Comparison of ENCODE assay signal across 21 mouse cellular contexts in genomic region chr3:109352690-109353089, GRCm38 (mm10). TPM values are rescaled to one million over a fixed set of nuclear protein-coding genes. Genes with fewer than 3 reads are reported as not detected.
A peak's percentile ranks its signal among the peaks of the same experiment; 100 is the strongest.
DNase-seq lines count a peak whose midpoint lies in the region; ATAC-seq and TF ChIP-seq lines count a peak whose summit lies in the region.
"Had no signal": no experiment of that assay in that cellular context is flagged by ENCODE, and none has a peak within 500 bp of the region (broad histone marks: within the 10 kb centered on the region; RNA-seq: fewer than 3 reads in every experiment).

No protein-coding gene starts in this region.

- no peaks in the 10 kb centered on the region for H3K27me3 ChIP-seq in heart, embryonic 15.5 days
- no peaks in the 10 kb centered on the region for H3K27me3 ChIP-seq in liver, postnatal 0 days (ENCODE audit: insufficient read depth, low read length)
- H3K27me3 ChIP-seq in liver, embryonic 12.5 days (replicated peaks): no peaks in the 10 kb centered on the region
- H3K27me3 ChIP-seq in intestine, embryonic 15.5 days (replicated peaks): no peaks in the 10 kb centered on the region
- H3K27me3 ChIP-seq: embryonic facial prominence, embryonic 15.5 days; hindbrain, embryonic 13.5 days; midbrain, embryonic 15.5 days; neural tube, embryonic 12.5 days had no signal

- no peak overlapping the region for H3K4me2 ChIP-seq in heart, embryonic 15.5 days
- H3K4me2 ChIP-seq in liver, postnatal 0 days (ENCODE audit: low read depth, low read length): no peak overlapping the region
- H3K4me2 ChIP-seq in liver, embryonic 12.5 days: no peak overlapping the region
- no peak overlapping the region for H3K4me2 ChIP-seq in intestine, embryonic 15.5 days (replicated peaks)
- H3K4me2 ChIP-seq: embryonic facial prominence, embryonic 15.5 days; heart, embryonic 11.5 days; hindbrain, embryonic 13.5 days; midbrain, embryonic 15.5 days; neural tube, embryonic 12.5 days had no signal

- no peak for ATAC-seq in heart, embryonic 15.5 days (replicated peaks; ENCODE audit: insufficient number of reproducible peaks, insufficient read depth, low FRiP score, low read depth)
- no peak for ATAC-seq in liver, postnatal 0 days
- no peak for ATAC-seq in liver, embryonic 12.5 days
- ATAC-seq in intestine, embryonic 15.5 days: no peak
- ATAC-seq: forebrain, embryonic 14.5 days; midbrain, embryonic 15.5 days had no signal

- WGBS in heart, embryonic 15.5 days: 66% methylated on average over 6 of the region's 6 CpGs
- WGBS in liver, postnatal 0 days (ENCODE audit: insufficient replicate concordance): 31% methylated on average over 6 of the region's 6 CpGs
- 27% methylated on average over 6 of the region's 6 CpGs for WGBS in liver, embryonic 12.5 days (ENCODE audit: insufficient replicate concordance)
- WGBS in intestine, embryonic 15.5 days: 68% methylated on average over 6 of the region's 6 CpGs

- no peak for TF ChIP-seq POLR2A in bone marrow macrophage, adult 2 months (IDR thresholded peaks at IDR 0.05; ENCODE audit: borderline replicate concordance, low read depth, low read length)

- TF ChIP-seq EP300 in liver, postnatal 0 days (IDR thresholded peaks at IDR 0.05; ENCODE audit: low read depth): no peak

- no peak overlapping the region for H3K9ac ChIP-seq in heart, embryonic 15.5 days
- no peak overlapping the region for H3K9ac ChIP-seq in liver, postnatal 0 days (replicated peaks)
- no peak overlapping the region for H3K9ac ChIP-seq in liver, embryonic 12.5 days
- no peak overlapping the region for H3K9ac ChIP-seq in intestine, embryonic 15.5 days
- H3K9ac ChIP-seq: embryonic facial prominence, embryonic 15.5 days; hindbrain, embryonic 13.5 days; midbrain, embryonic 15.5 days; neural tube, embryonic 12.5 days had no signal

- peaks cover 4% of the 10 kb centered on the region; the same call in 1 of the 2 replicates for H3K4me1 ChIP-seq in heart, embryonic 15.5 days (replicated peaks)
- peaks cover 11% of the 10 kb centered on the region; the same call in 1 of the 2 replicates for H3K4me1 ChIP-seq in liver, postnatal 0 days (ENCODE audit: insufficient read depth)
- H3K4me1 ChIP-seq in liver, embryonic 12.5 days: peaks cover 16% of the 10 kb centered on the region; the same call in 1 of the 2 replicates
- H3K4me1 ChIP-seq in bone marrow macrophage, adult 2 months (ENCODE audit: control insufficient read depth, insufficient read depth, low read length): peaks cover 45% of the 10 kb centered on the region
- no peaks in the 10 kb centered on the region for H3K4me1 ChIP-seq in intestine, embryonic 15.5 days (replicated peaks)
- H3K4me1 ChIP-seq: embryonic facial prominence, embryonic 15.5 days; hindbrain, embryonic 13.5 days; limb, embryonic 10.5 days; midbrain, embryonic 15.5 days; neural tube, embryonic 12.5 days had no signal

- H3K36me3 ChIP-seq in heart, embryonic 15.5 days: no peaks in the 10 kb centered on the region
- no peaks in the 10 kb centered on the region for H3K36me3 ChIP-seq in liver, postnatal 0 days (replicated peaks; ENCODE audit: insufficient read depth, low read length)
- no peaks in the 10 kb centered on the region for H3K36me3 ChIP-seq in liver, embryonic 12.5 days
- H3K36me3 ChIP-seq in intestine, embryonic 15.5 days: no peaks in the 10 kb centered on the region
- H3K36me3 ChIP-seq: embryonic facial prominence, embryonic 15.5 days; hindbrain, embryonic 13.5 days; limb, embryonic 10.5 days; midbrain, embryonic 15.5 days; neural tube, embryonic 12.5 days had no signal

- no peak overlapping the region for H3K4me3 ChIP-seq in heart, embryonic 15.5 days
- no peak overlapping the region for H3K4me3 ChIP-seq in liver, postnatal 0 days (ENCODE audit: low read depth, low read length)
- no peak overlapping the region for H3K4me3 ChIP-seq in liver, embryonic 12.5 days
- H3K4me3 ChIP-seq in bone marrow macrophage, adult 2 months (ENCODE audit: insufficient read depth, low read length): no peak overlapping the region
- H3K4me3 ChIP-seq in intestine, embryonic 15.5 days (replicated peaks): no peak overlapping the region
- H3K4me3 ChIP-seq: embryonic facial prominence, embryonic 15.5 days; hindbrain, embryonic 13.5 days; layer of hippocampus, adult 2 months; limb, embryonic 10.5 days; midbrain, embryonic 15.5 days; neural tube, embryonic 12.5 days had no signal

- no peak for DNase-seq in heart, adult 18-20 months
- DNase-seq in liver, postnatal 0 days: no peak
- DNase-seq in adrenal gland, adult 8-10 months: no peak
- DNase-seq: adrenal gland, postnatal 10 days; cerebellum, adult 8-10 months; gastrocnemius, postnatal 14 days; liver; retina, postnatal 1 day had no signal

- no peak for TF ChIP-seq CTCF in liver, postnatal 0 days (IDR thresholded peaks at IDR 0.05; ENCODE audit: low read depth)
- TF ChIP-seq CTCF in bone marrow macrophage, adult 2 months (IDR thresholded peaks at IDR 0.05; ENCODE audit: low read depth, low read length): no peak

- peak overlapping the region; percentile 31; the same call in 1 of the 2 replicates for H3K27ac ChIP-seq in heart, embryonic 15.5 days
- peak overlapping the region; percentile 18; the same call in 1 of the 2 replicates for H3K27ac ChIP-seq in liver, postnatal 0 days (ENCODE audit: low read depth)
- H3K27ac ChIP-seq in liver, embryonic 12.5 days: no peak overlapping the region
- H3K27ac ChIP-seq in bone marrow macrophage, adult 2 months (ENCODE audit: insufficient read depth, low read depth, low read length): peak overlapping the region; percentile 5; the same call in 1 of the 2 replicates
- H3K27ac ChIP-seq in intestine, embryonic 15.5 days: no peak overlapping the region
- H3K27ac ChIP-seq: embryonic facial prominence, embryonic 15.5 days; hindbrain, embryonic 13.5 days; layer of hippocampus, adult 2 months; limb, embryonic 10.5 days; midbrain, embryonic 15.5 days; neural tube, embryonic 12.5 days had no signal

- no peaks in the 10 kb centered on the region for H3K9me3 ChIP-seq in heart, embryonic 15.5 days (replicated peaks)
- H3K9me3 ChIP-seq in liver, postnatal 0 days (ENCODE audit: low read length): no peaks in the 10 kb centered on the region
- no peaks in the 10 kb centered on the region for H3K9me3 ChIP-seq in liver, embryonic 12.5 days (replicated peaks)
- no peaks in the 10 kb centered on the region for H3K9me3 ChIP-seq in intestine, embryonic 15.5 days
- H3K9me3 ChIP-seq: embryonic facial prominence, embryonic 15.5 days; hindbrain, embryonic 13.5 days; limb, embryonic 10.5 days; midbrain, embryonic 15.5 days; neural tube, embryonic 12.5 days had no signal

RNA-seq across cellular contexts. Expression of gene Vav3, which starts 12.2 kb away (rescaled TPM):
- 7.4 and 9.6 TPM in 2 replicates for polyA plus RNA-seq in heart, embryonic 15.5 days (2015; fragmentation: Nextera tagmentation; extraction: Ambion mirVana)
- 1 to 10 TPM; 4.8 to 5.4 TPM for total RNA-seq in heart, adult 18-20 months (2021)
- 4.0 and 4.4 TPM in 2 replicates for polyA plus RNA-seq in liver, postnatal 0 days (2015; fragmentation: Nextera tagmentation; extraction: Ambion mirVana)
- polyA plus RNA-seq in liver, embryonic 12.5 days (2016; fragmentation: Nextera tagmentation; extraction: Ambion mirVana): 5.4 and 7.0 TPM in 2 replicates
- polyA plus RNA-seq in bone marrow macrophage, adult 2 months (2012; ENCODE audit: insufficient read depth, insufficient read length, missing spikeins): 23.1 and 30.6 TPM in 2 replicates
- 15.9 and 16.6 TPM in 2 replicates for polyA plus RNA-seq in intestine, embryonic 15.5 days (2015; fragmentation: Nextera tagmentation; extraction: Ambion mirVana)
- total RNA-seq in adrenal gland, adult 8-10 months (2022): 1 to 10 TPM; 3.3 to 5.0 (median 4.1) TPM
- total RNA-seq: MEL had no signal

Comparison
In these comparisons a context has a peak if more than half of its experiments do, and no peak if none do; other contexts are left out.
1. H3K27ac ChIP-seq: peak in heart, embryonic 15.5 days (single experiment), liver, postnatal 0 days (single experiment) and bone marrow macrophage, adult 2 months (single experiment); none in liver, embryonic 12.5 days (single experiment) and intestine, embryonic 15.5 days (single experiment).